Mouse (Mus musculus) adrenal gland (tissue): ENCODE data around the gene Zbp1.

Experiments
- intact Hi-C: fragments of 180-260 bp; cut with DNase I; formaldehyde crosslinking; loops from one replicate; pipeline ENCODE4 v1.15.1; 2025
- long read RNA-seq, 2 experiments: library from polyadenylated mRNA; unstranded; transcript quantifications; one replicate each; pipeline ENCODE4 v2.0.0; 2020; ENCODE audit warnings: borderline replicate concordance in 1 of 2; ENCODE audit not compliant: insufficient replicate concordance in 1 of 2

Zbp1 gene
- long read RNA-seq, experiment 1, result 0 reads
- long read RNA-seq, experiment 2, result 0 reads

GRCm38 (mm10) chr2:173218416-173219141, at the start of gene Zbp1:
TSS of gene Zbp1 (minus strand) at chr2:173218923.
- intact Hi-C loops, result no loop called here

GRCm38 (mm10) chr2:173267562-173267961, 48.8 kb upstream of the Zbp1 start:
- intact Hi-C loops, result no loop called here

GRCm38 (mm10) chr2:173266349-173267112, 47.8 kb upstream of the Zbp1 start:
- intact Hi-C loops, result no loop called here

- intact Hi-C loops, result no loop called here
Measured at GRCm38 (mm10) chr2:173265468-173266265, 46.9 kb upstream of the Zbp1 start.

GRCm38 (mm10) chr2:173264467-173265128, 45.9 kb upstream of the Zbp1 start:
- intact Hi-C loops, result no loop called here

GRCm38 (mm10) chr2:173263636-173264330, 45.1 kb upstream of the Zbp1 start:
- intact Hi-C loops, result no loop called here

- intact Hi-C loops, result no loop called here
Measured at GRCm38 (mm10) chr2:173261497-173261896, 42.8 kb upstream of the Zbp1 start.

- intact Hi-C loops, result no loop called here
Measured at GRCm38 (mm10) chr2:173258459-173259091, 39.9 kb upstream of the Zbp1 start.

- intact Hi-C loops, result no loop called here
Measured at GRCm38 (mm10) chr2:173257610-173258009, 38.9 kb upstream of the Zbp1 start.

- intact Hi-C loops, result no loop called here
Measured at GRCm38 (mm10) chr2:173256552-173256949, 37.8 kb upstream of the Zbp1 start.

GRCm38 (mm10) chr2:173255810-173256551, 37.3 kb upstream of the Zbp1 start:
- intact Hi-C loops, result no loop called here

- intact Hi-C loops, result no loop called here
Measured at GRCm38 (mm10) chr2:173253761-173254662, 35.3 kb upstream of the Zbp1 start.

GRCm38 (mm10) chr2:173251675-173252074, 33.0 kb upstream of the Zbp1 start:
- intact Hi-C loops, result no loop called here

GRCm38 (mm10) chr2:173251133-173251532, 32.4 kb upstream of the Zbp1 start:
- intact Hi-C loops, result no loop called here

GRCm38 (mm10) chr2:173250411-173250810, 31.7 kb upstream of the Zbp1 start:
- intact Hi-C loops, result no loop called here

- intact Hi-C loops, result no loop called here
Measured at GRCm38 (mm10) chr2:173249965-173250364, 31.2 kb upstream of the Zbp1 start.

- intact Hi-C loops, result no loop called here
Measured at GRCm38 (mm10) chr2:173249386-173249785, 30.7 kb upstream of the Zbp1 start.

GRCm38 (mm10) chr2:173248822-173249221, 30.1 kb upstream of the Zbp1 start:
- intact Hi-C loops, result no loop called here
